Mouse (Mus musculus) heart, postnatal 14 days (tissue): ENCODE measurements around the gene 2410004B18Rik. TPM values are rescaled to one million over a fixed set of nuclear protein-coding genes. Genes with fewer than 3 reads are reported as not detected.

Experiments used
- DNase-seq, 2 experiments: peaks; one replicate each; pipeline ENCODE4 v3.0.0; 2021 to 2022
- intact Hi-C: fragments of 180-260 bp; cut with DNase I; formaldehyde crosslinking; loops from one replicate; pipeline ENCODE4 v1.15.1; 2025
- total RNA-seq, 2 experiments: library from RNA; stranded (reverse); gene quantifications; 2 replicates each; pipeline ENCODE4 v1.2.3; 2021

The 2410004B18Rik gene
- total RNA-seq, 2 experiments from 2014 or later = 16.7 to 22.9 TPM

DNA sequence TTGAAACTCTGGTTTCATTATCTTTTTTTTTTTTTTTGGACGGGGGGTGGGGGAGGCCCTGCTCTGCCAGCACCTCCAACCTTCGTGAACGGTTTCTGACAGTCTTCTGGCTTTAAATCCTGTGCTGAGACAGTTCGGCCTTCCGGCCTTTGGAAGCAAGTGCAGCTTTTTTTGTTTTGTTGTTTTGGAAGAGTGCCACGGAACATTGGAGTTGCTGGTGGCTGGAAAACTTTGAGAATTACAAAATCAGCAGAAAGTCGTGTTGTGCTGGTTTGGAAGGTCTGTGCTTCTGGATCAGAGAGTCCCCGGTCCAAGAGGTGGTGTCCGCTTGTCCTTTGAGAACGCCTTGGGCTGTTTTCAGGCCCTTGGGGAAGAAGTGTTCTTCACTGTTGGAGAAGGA is 55.0 kb downstream of the 2410004B18Rik start:
- intact Hi-C loops = no loop called here
- DNase-seq = peak; percentile 51 to 59

- no peak for DNase-seq
- intact Hi-C loops = no loop called here
These were observed 55.8 kb downstream of the 2410004B18Rik start for GRCm38 (mm10) chr3:145993481-145994201.

Other genes starting within 250 kb of the 2410004B18Rik start
- gene Ddah1, start 179.3 kb upstream of the 2410004B18Rik start, total RNA-seq = 10 to 100 TPM in 1 of 2 experiments, 1 to 10 TPM in 1; 9.2 to 13.4 TPM
- gene Bcl10, start 15.2 kb upstream of the 2410004B18Rik start, total RNA-seq = 10 to 100 TPM; 20.8 to 22.1 TPM
- 10 to 100 TPM; 21.5 to 25.4 TPM for gene Syde2, start 49.9 kb downstream of the 2410004B18Rik start, total RNA-seq
- gene Wdr63, start 170.1 kb downstream of the 2410004B18Rik start, total RNA-seq = under 1 TPM in 1 of 2 experiments, not detected in 1; 0.55 TPM
- gene Mcoln3, start 179.4 kb downstream of the 2410004B18Rik start, total RNA-seq = under 1 TPM in 1 of 2 experiments, not detected in 1; 0.34 TPM
- under 1 TPM; 0.12 to 0.29 TPM for gene Mcoln2, start 211.8 kb downstream of the 2410004B18Rik start, total RNA-seq